Mouse (Mus musculus): ENCODE results near the gene Ilkap. TPM values are rescaled to one million over a fixed set of nuclear protein-coding genes. Genes with fewer than 3 reads are reported as not detected.

Ilkap gene
- total and polyA plus RNA-seq, 2 experiments from 2014 or later, result 66.9 to 119 TPM

DNA sequence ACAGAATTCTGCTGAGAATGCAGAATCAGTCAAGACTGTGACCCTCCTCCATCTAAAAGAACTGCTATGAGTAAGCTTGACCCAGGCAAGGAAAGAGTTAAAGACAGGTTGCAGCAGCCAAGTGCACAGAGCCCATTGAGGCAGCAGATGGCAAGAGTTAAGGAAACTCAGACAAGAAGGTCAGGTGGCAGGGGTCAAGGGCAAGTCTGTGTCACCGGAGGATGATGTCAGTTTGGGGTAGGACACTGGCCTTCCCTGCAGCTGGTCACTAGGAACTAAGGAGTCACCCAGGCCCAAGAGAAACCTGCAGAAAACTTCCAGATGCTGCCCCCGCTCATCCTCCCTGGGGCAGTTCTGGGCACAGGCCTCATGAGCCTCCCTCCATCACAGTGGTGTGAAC lies 74.0 kb downstream of the Ilkap start:
- Histone ChIP-seq H3K27ac (no peak overlapping the region), H3K9me3 (ENCODE audit: low read length) (no peaks in the 10 kb centered on the region), H3K36me3 (ENCODE audit: insufficient read depth, low read length) (no peaks in the 10 kb centered on the region), H3K27me3 (ENCODE audit: insufficient read depth, low read length) (no peaks in the 10 kb centered on the region), H3K4me2 (ENCODE audit: low read depth, low read length) (no peak overlapping the region), H3K9ac (replicated peaks; ENCODE audit: low read length) (no peak overlapping the region), H3K4me3 (ENCODE audit: low read length) (no peak overlapping the region), H3K4me1 (ENCODE audit: insufficient read depth, low read length) (no peaks in the 10 kb centered on the region)
- ATAC-seq, result no peak
- TF ChIP-seq CTCF (IDR thresholded peaks at IDR 0.05; ENCODE audit: low read depth), result no peak
- WGBS, result 80% methylated on average over 2 of the region's 2 CpGs
- no peak for DNase-seq (ENCODE audit: low spot score)

Other genes starting within 250 kb of the Ilkap start
- gene Ramp1, start 219.0 kb downstream of the Ilkap start, total RNA-seq (2014; rRNA removed), result 44.1 and 48.4 TPM in 2 replicates
- gene Ramp1, start 219.0 kb downstream of the Ilkap start, polyA plus RNA-seq (2015; fragmentation: Nextera tagmentation; extraction: Ambion mirVana), result 44.7 and 46.8 TPM in 2 replicates
- gene Ube2f, start 148.5 kb downstream of the Ilkap start, total RNA-seq (2014; rRNA removed), result 34.1 and 37.1 TPM in 2 replicates
- gene Ube2f, start 148.5 kb downstream of the Ilkap start, polyA plus RNA-seq (2015; fragmentation: Nextera tagmentation; extraction: Ambion mirVana), result 46.7 and 55.5 TPM in 2 replicates
- 15.2 TPM in 2 replicates for gene Scly, start 100.5 kb downstream of the Ilkap start, total RNA-seq (2014; rRNA removed)
- gene Scly, start 100.5 kb downstream of the Ilkap start, polyA plus RNA-seq (2015; fragmentation: Nextera tagmentation; extraction: Ambion mirVana), result 9.7 and 9.9 TPM in 2 replicates
- gene Espnl, start 76.7 kb downstream of the Ilkap start, total RNA-seq (2014; rRNA removed), result 0.07 and 0.26 TPM in 2 replicates
- gene Espnl, start 76.7 kb downstream of the Ilkap start, polyA plus RNA-seq (2015; fragmentation: Nextera tagmentation; extraction: Ambion mirVana), result 0.10 and 0.25 TPM in 2 replicates
- gene Klhl30, start 47.8 kb downstream of the Ilkap start, total RNA-seq (2014; rRNA removed), result 0.31 and 0.79 TPM in 2 replicates
- gene Klhl30, start 47.8 kb downstream of the Ilkap start, polyA plus RNA-seq (2015; fragmentation: Nextera tagmentation; extraction: Ambion mirVana), result 0.25 and 0.29 TPM in 2 replicates
- 0.25 and 0.42 TPM in 2 replicates for gene Erfe, start 32.4 kb downstream of the Ilkap start, total RNA-seq (2014; rRNA removed)
- 0.15 and 0.19 TPM in 2 replicates for gene Erfe, start 32.4 kb downstream of the Ilkap start, polyA plus RNA-seq (2015; fragmentation: Nextera tagmentation; extraction: Ambion mirVana)
- gene Hes6, start 15.2 kb upstream of the Ilkap start, total RNA-seq (2014; rRNA removed), result 154 and 160 TPM in 2 replicates
- gene Hes6, start 15.2 kb upstream of the Ilkap start, polyA plus RNA-seq (2015; fragmentation: Nextera tagmentation; extraction: Ambion mirVana), result 129 and 131 TPM in 2 replicates
- gene Per2, start 60.5 kb upstream of the Ilkap start, total RNA-seq (2014; rRNA removed), result 10.0 and 12.0 TPM in 2 replicates
- gene Per2, start 60.5 kb upstream of the Ilkap start, polyA plus RNA-seq (2015; fragmentation: Nextera tagmentation; extraction: Ambion mirVana), result 4.2 and 5.1 TPM in 2 replicates
- gene Traf3ip1, start 95.8 kb upstream of the Ilkap start, total RNA-seq (2014; rRNA removed), result 10.3 and 11.7 TPM in 2 replicates
- 7.4 and 8.1 TPM in 2 replicates for gene Traf3ip1, start 95.8 kb upstream of the Ilkap start, polyA plus RNA-seq (2015; fragmentation: Nextera tagmentation; extraction: Ambion mirVana)
- gene Asb1, start 141.7 kb upstream of the Ilkap start, total RNA-seq (2014; rRNA removed), result 35.2 and 41.9 TPM in 2 replicates
- 9.5 and 10.2 TPM in 2 replicates for gene Asb1, start 141.7 kb upstream of the Ilkap start, polyA plus RNA-seq (2015; fragmentation: Nextera tagmentation; extraction: Ambion mirVana)

Data from hindbrain, postnatal 0 days (tissue).